Mouse (Mus musculus): ENCODE data around the gene Abcb8. TPM values are rescaled to one million over a fixed set of nuclear protein-coding genes. Genes with fewer than 3 reads are reported as not detected.

The Abcb8 gene
- total and polyA plus RNA-seq, 3 experiments, result 76.9 to 124 TPM; not detected in 1

DNA sequence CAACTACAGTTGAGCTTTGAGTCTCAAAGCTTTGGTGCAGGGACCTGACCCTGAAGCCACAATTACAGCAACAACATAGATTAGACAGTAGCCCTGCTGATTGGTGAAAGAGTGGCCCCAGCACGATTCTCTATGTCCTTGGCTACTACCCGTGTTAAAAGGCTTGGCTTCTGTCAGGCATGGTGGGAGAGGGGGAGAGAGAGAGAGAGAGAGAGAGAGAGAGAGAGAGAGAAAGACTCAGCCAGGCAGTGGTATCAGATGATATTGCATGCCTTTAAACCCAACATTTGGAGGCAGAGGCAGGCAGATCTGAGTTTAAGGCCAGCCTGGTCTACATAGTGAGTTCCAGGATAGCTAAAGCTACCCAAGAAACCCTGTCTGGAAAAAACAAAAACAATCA, 11.5 kb upstream of the Abcb8 start:
- Histone ChIP-seq H3K27ac (ENCODE audit: control insufficient read depth, low read depth, low read length) (peak overlapping the region; percentile 53), H3K79me2 (ENCODE audit: control insufficient read depth, insufficient read depth, low read length, poor library complexity) (peaks cover 13% of the 10 kb centered on the region), H3K36me3 (ENCODE audit: control insufficient read depth in 1 of 2, insufficient read depth in 2 of 2, low read length in 2 of 2) (peaks cover 0 to 60% of the 10 kb centered on the region in 2 experiments; a peak in 2 of 4 replicates), H3K27me3 (ENCODE audit: control insufficient read depth in 1 of 2, insufficient read depth in 2 of 2, low read length in 2 of 2) (no peaks in the 10 kb centered on the region), H3K4me1 (ENCODE audit: control insufficient read depth in 1 of 2, insufficient read depth in 2 of 2, low read length in 2 of 2) (peaks cover 22 to 82% of the 10 kb centered on the region in 2 experiments), H3K9me3 (replicated peaks; ENCODE audit: insufficient read depth, low read length) (no peaks in the 10 kb centered on the region), H3K4me3 (ENCODE audit: control insufficient read depth in 1 of 2, insufficient read depth in 1 of 2, low read depth in 2 of 2, low read length in 2 of 2) (no peak overlapping the region), H3K9ac (ENCODE audit: control insufficient read depth, low read depth, low read length, poor library complexity, severe bottlenecking) (peak overlapping the region; percentile 48)
- TF ChIP-seq POLR2A (IDR thresholded peaks at IDR 0.05; ENCODE audit: control insufficient read depth in 1 of 2, insufficient read depth in 1 of 2, low read depth in 1 of 2, low read length in 2 of 2, poor library complexity in 1 of 2), result no peak
- 0 out of 2 replicates have a peak, but pooled peaks have one; percentile 29 for TF ChIP-seq HCFC1 (IDR thresholded peaks at IDR 0.05; ENCODE audit: low read depth, low read length)
- TF ChIP-seq SIN3A (IDR thresholded peaks at IDR 0.05; ENCODE audit: low read length), result peak; percentile 1; the same call in 1 of the 2 replicates
- peak; percentile 95 for TF ChIP-seq JUND (IDR thresholded peaks at IDR 0.05; ENCODE audit: low read depth, low read length)
- TF ChIP-seq MAFK (IDR thresholded peaks at IDR 0.05; ENCODE audit: borderline replicate concordance, low read depth, low read length), result no peak
- no peak for TF ChIP-seq MXI1 (IDR thresholded peaks at IDR 0.05; ENCODE audit: low read depth, low read length)
- 0 out of 2 replicates have a peak, but pooled peaks have one; percentile 13 for TF ChIP-seq MAZ (IDR thresholded peaks at IDR 0.05; ENCODE audit: low read depth, low read length)
- TF ChIP-seq TCF12 (IDR thresholded peaks at IDR 0.05; ENCODE audit: low read depth, low read length), result no peak
- peak; percentile 60 for DNase-seq (ENCODE audit: low read depth, low spot score)

GRCm38 (mm10) chr5:24383026-24383859, 10.2 kb upstream of the Abcb8 start:
- H3K27me3 ChIP-seq (ENCODE audit: control insufficient read depth in 1 of 2, insufficient read depth in 2 of 2, low read length in 2 of 2), result no peaks in the 10 kb centered on the region
- peaks cover 0 to 59% of the 10 kb centered on the region in 2 experiments; a peak in 2 of 4 replicates for H3K36me3 ChIP-seq (ENCODE audit: control insufficient read depth in 1 of 2, insufficient read depth in 2 of 2, low read length in 2 of 2)
- peak; percentile 100 for DNase-seq (ENCODE audit: low read depth, low spot score)
- H3K4me1 ChIP-seq (ENCODE audit: control insufficient read depth in 1 of 2, insufficient read depth in 2 of 2, low read length in 2 of 2), result peaks cover 22 to 78% of the 10 kb centered on the region in 2 experiments
- peaks cover 25% of the 10 kb centered on the region for H3K79me2 ChIP-seq (ENCODE audit: control insufficient read depth, insufficient read depth, low read length, poor library complexity)
- peak overlapping the region; percentile 53 for H3K27ac ChIP-seq (ENCODE audit: control insufficient read depth, low read depth, low read length)
- H3K9me3 ChIP-seq (replicated peaks; ENCODE audit: insufficient read depth, low read length), result no peaks in the 10 kb centered on the region
- peak overlapping the region; percentile 59 to 61 for H3K4me3 ChIP-seq (ENCODE audit: control insufficient read depth in 1 of 2, insufficient read depth in 1 of 2, low read depth in 2 of 2, low read length in 2 of 2)
- H3K9ac ChIP-seq (ENCODE audit: control insufficient read depth, low read depth, low read length, poor library complexity, severe bottlenecking), result peak overlapping the region; percentile 66
- TF ChIP-seq RAD21 (IDR thresholded peaks at IDR 0.05; ENCODE audit: low read depth, low read length), result no peak
- no peak; the same call in 1 of the 2 replicates for TF ChIP-seq POLR2AphosphoS5 (IDR thresholded peaks at IDR 0.05; ENCODE audit: borderline replicate concordance, low read depth, low read length)
- TF ChIP-seq NRF1 (IDR thresholded peaks at IDR 0.05; ENCODE audit: insufficient read depth, low read depth, low read length, poor library complexity, severe bottlenecking), result no peak; the same call in 1 of the 2 replicates
- no peak; the same call in 1 of the 2 replicates for TF ChIP-seq GATA1 (IDR thresholded peaks at IDR 0.05; ENCODE audit: low read depth, low read length)
- TF ChIP-seq ZKSCAN1 (IDR thresholded peaks at IDR 0.05; ENCODE audit: low read depth, low read length), result peak; percentile 3; the same call in 1 of the 2 replicates
- TF ChIP-seq KAT2A (conservative IDR thresholded peaks at IDR 0.05; ENCODE audit: low read depth, low read length), result no peak; the same call in 1 of the 2 replicates
- TF ChIP-seq ELF1 (IDR thresholded peaks at IDR 0.05; ENCODE audit: low read depth, low read length), result peak; percentile 66; the same call in 1 of the 2 replicates
- no peak for TF ChIP-seq E2F4 (IDR thresholded peaks at IDR 0.05; ENCODE audit: borderline replicate concordance, low read depth, low read length)
- no peak for TF ChIP-seq USF2 (IDR thresholded peaks at IDR 0.05; ENCODE audit: borderline replicate concordance in 1 of 2, insufficient read depth in 1 of 2, low read depth in 1 of 2, low read length in 2 of 2)
- peak; percentile 36 for TF ChIP-seq TCF12 (IDR thresholded peaks at IDR 0.05; ENCODE audit: low read depth, low read length)
- TF ChIP-seq ZC3H11A (IDR thresholded peaks at IDR 0.05; ENCODE audit: low read depth, low read length), result no peak
- peak; percentile 68; the same call in 1 of the 2 replicates for TF ChIP-seq MYC (IDR thresholded peaks at IDR 0.05; ENCODE audit: low read depth, low read length)
- peak; percentile 55; the same call in 1 of the 2 replicates for TF ChIP-seq MYB (IDR thresholded peaks at IDR 0.05; ENCODE audit: low read depth, low read length)
- TF ChIP-seq USF1 (IDR thresholded peaks at IDR 0.05; ENCODE audit: low read depth, low read length), result peak; percentile 32; the same call in 1 of the 2 replicates
- peak; percentile 91 for TF ChIP-seq ETS1 (IDR thresholded peaks at IDR 0.05; ENCODE audit: low read depth, low read length)
- 0 out of 2 replicates have a peak, but pooled peaks have one; percentile 28 for TF ChIP-seq RCOR1 (IDR thresholded peaks at IDR 0.05; ENCODE audit: low read depth, low read length)
- peak; percentile 30 for TF ChIP-seq SMC3 (IDR thresholded peaks at IDR 0.05; ENCODE audit: low read depth, low read length)
- TF ChIP-seq GABPA (IDR thresholded peaks at IDR 0.05; ENCODE audit: low read depth, low read length), result no peak
- peak; percentile 35 to 85; a peak in 2 of 4 replicates for TF ChIP-seq POLR2A (IDR thresholded peaks at IDR 0.05; ENCODE audit: control insufficient read depth in 1 of 2, insufficient read depth in 1 of 2, low read depth in 1 of 2, low read length in 2 of 2, poor library complexity in 1 of 2)
- peak; percentile 84 for TF ChIP-seq HCFC1 (IDR thresholded peaks at IDR 0.05; ENCODE audit: low read depth, low read length)
- TF ChIP-seq MEF2A (IDR thresholded peaks at IDR 0.05; ENCODE audit: extremely low read depth, insufficient replicate concordance, low read depth, low read length, poor library complexity, severe bottlenecking), result no peak
- TF ChIP-seq MAZ (IDR thresholded peaks at IDR 0.05; ENCODE audit: low read depth, low read length), result peak; percentile 75
- TF ChIP-seq POLR2AphosphoS2 (IDR thresholded peaks at IDR 0.05; ENCODE audit: low read length), result peak; percentile 88; the same call in 1 of the 2 replicates
